Comparison of ENCODE assay signal across 33 mouse cellular contexts in the genomic region with DNA sequence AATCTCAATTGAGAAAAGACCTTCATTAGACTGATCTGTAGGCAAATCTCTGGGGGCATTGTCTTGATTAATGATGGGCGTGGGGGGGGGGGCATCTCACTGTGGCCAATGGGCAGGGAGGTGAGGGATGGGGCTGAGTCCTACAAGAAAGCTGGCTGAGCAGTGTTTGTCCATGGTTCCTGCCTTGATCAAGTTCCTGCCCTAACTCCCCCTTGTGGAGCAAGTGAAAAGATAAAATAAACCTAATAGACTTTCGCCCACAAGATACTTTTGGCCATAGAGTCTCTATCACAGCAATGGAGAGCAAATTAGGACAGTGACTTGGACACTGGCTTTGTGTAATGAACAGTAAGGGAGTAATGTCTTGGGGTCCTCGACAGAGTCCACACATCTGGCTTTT. TPM values are rescaled to one million over a fixed set of nuclear protein-coding genes. Genes with fewer than 3 reads are reported as not detected.
A peak's percentile ranks its signal among the peaks of the same experiment; 100 is the strongest.
DNase-seq lines count a peak whose midpoint lies in the region; ATAC-seq and TF ChIP-seq lines count a peak whose summit lies in the region.
"Had no signal": no experiment of that assay in that cellular context is flagged by ENCODE, and none has a peak within 500 bp of the region (broad histone marks: within the 10 kb centered on the region; RNA-seq: fewer than 3 reads in every experiment).

No protein-coding gene starts in this region.

- no peak overlapping the region for H3K27ac ChIP-seq in heart, adult 2 months
- H3K27ac ChIP-seq in lung, embryonic 14.5 days (ENCODE audit: low read depth), result no peak overlapping the region
- no peak overlapping the region for H3K27ac ChIP-seq in ES-E14 (ENCODE audit: insufficient read depth, low read depth, low read length, poor library complexity, severe bottlenecking)
- H3K27ac ChIP-seq: embryonic facial prominence, embryonic 10.5 days; heart, embryonic 10.5 days; limb, embryonic 13.5 days; liver, embryonic 12.5 days; neural tube, embryonic 15.5 days had no signal

- H3K9ac ChIP-seq in heart, adult 2 months (ENCODE audit: low read depth, low read length), result no peak overlapping the region
- no peak overlapping the region for H3K9ac ChIP-seq in lung, embryonic 14.5 days
- no peak overlapping the region for H3K9ac ChIP-seq in ES-E14 (ENCODE audit: insufficient read depth, low read depth, low read length, poor library complexity, severe bottlenecking)
- H3K9ac ChIP-seq: limb, embryonic 13.5 days; liver, embryonic 12.5 days; neural tube, embryonic 15.5 days had no signal

- H3K4me1 ChIP-seq in heart, adult 2 months (ENCODE audit: control insufficient read depth, insufficient read depth, low read length), result peaks cover 6% of the 10 kb centered on the region
- H3K4me1 ChIP-seq in lung, embryonic 14.5 days (ENCODE audit: insufficient read depth), result peaks cover 3% of the 10 kb centered on the region; the same call in 1 of the 2 replicates
- H3K4me1 ChIP-seq in ES-E14 (ENCODE audit: control insufficient read depth in 2 of 2, insufficient read depth in 2 of 2, low read length in 2 of 2, poor library complexity in 1 of 2), result peaks cover 0 to 2% of the 10 kb centered on the region in 2 experiments; a peak in 1 of 4 replicates
- H3K4me1 ChIP-seq: heart, embryonic 10.5 days; limb, embryonic 13.5 days; liver, embryonic 12.5 days; neural tube, embryonic 15.5 days had no signal

- H3K4me3 ChIP-seq in heart, adult 2 months, result no peak overlapping the region
- H3K4me3 ChIP-seq in lung, embryonic 14.5 days (ENCODE audit: low read depth, low read length), result no peak overlapping the region
- no peak overlapping the region for H3K4me3 ChIP-seq in ES-E14 (ENCODE audit: insufficient read depth in 1 of 2, low read depth in 1 of 2, low read length in 2 of 2, poor library complexity in 1 of 2, severe bottlenecking in 1 of 2)
- H3K4me3 ChIP-seq: embryonic facial prominence, embryonic 10.5 days; heart, embryonic 10.5 days; limb, embryonic 13.5 days; liver, embryonic 12.5 days; neural tube, embryonic 15.5 days had no signal

- DNase-seq in heart, adult 2 months, result no peak
- DNase-seq in heart, postnatal 10 days, result no peak
- DNase-seq in lung, embryonic 14.5 days, result no peak
- DNase-seq in lung, postnatal 25 days (ENCODE audit: low spot score), result no peak
- peak; percentile 16 for DNase-seq in ES-E14 (ENCODE audit: low read depth, low spot score)
- peak; percentile 24 for DNase-seq in embryo, embryonic 10.5 days (ENCODE audit: low spot score)
- DNase-seq in right cerebral cortex, adult 2 months (ENCODE audit: low spot score in 2 of 2), result no peak
- DNase-seq: adrenal gland, adult 2 months; B cell, adult 2 months; cerebellum, adult 2 months; cerebellum, postnatal 25 days; gastrocnemius, postnatal 36 days; kidney, adult 11 months; kidney, postnatal 10 days; lung, adult 18-20 months; lung, postnatal 36 days; right cerebral cortex, adult 18-20 months; thymus, adult 2 months had no signal

- TF ChIP-seq CTCF in heart, adult 2 months (IDR thresholded peaks at IDR 0.05), result peak; percentile 42
- TF ChIP-seq CTCF in lung, embryonic 14.5 days (IDR thresholded peaks at IDR 0.05; ENCODE audit: low read depth), result peak; percentile 38

- ATAC-seq in lung, embryonic 14.5 days (ENCODE audit: insufficient read depth), result no peak
- ATAC-seq: forebrain, embryonic 16.5 days; hindbrain, embryonic 16.5 days; liver, embryonic 12.5 days had no signal

- no peaks in the 10 kb centered on the region for H3K27me3 ChIP-seq in heart, adult 2 months (ENCODE audit: control insufficient read depth, insufficient read depth, low read length)
- no peaks in the 10 kb centered on the region for H3K27me3 ChIP-seq in lung, embryonic 14.5 days (ENCODE audit: insufficient read depth, low read length)
- H3K27me3 ChIP-seq: CH12.LX; liver, embryonic 12.5 days; neural tube, embryonic 15.5 days had no signal

- no peak for TF ChIP-seq EP300 in heart, adult 2 months (IDR thresholded peaks at IDR 0.05; ENCODE audit: insufficient read depth, low read depth, low read length)

- no peaks in the 10 kb centered on the region for H3K9me3 ChIP-seq in lung, embryonic 14.5 days (ENCODE audit: low read depth, low read length)
- H3K9me3 ChIP-seq in ES-E14 (ENCODE audit: control insufficient read depth, insufficient read depth, low read depth, low read length), result no peaks in the 10 kb centered on the region
- H3K9me3 ChIP-seq: embryonic facial prominence, embryonic 10.5 days; heart, embryonic 10.5 days; limb, embryonic 13.5 days; liver, embryonic 12.5 days; neural tube, embryonic 15.5 days had no signal

- intact Hi-C loops in heart, adult 2 months (cut with DNase I), result no loop called here
- intact Hi-C loops in heart, postnatal 10 days (cut with DNase I), result no loop called here

- no peak overlapping the region for H3K4me2 ChIP-seq in lung, embryonic 14.5 days
- H3K4me2 ChIP-seq: limb, embryonic 13.5 days; liver, embryonic 12.5 days; neural tube, embryonic 15.5 days had no signal

- no peak for TF ChIP-seq POLR2A in heart, adult 2 months (IDR thresholded peaks at IDR 0.05; ENCODE audit: insufficient read depth, low read depth, low read length)

- WGBS in heart, adult 2 months, result 73% methylated on average over 3 of the region's 3 CpGs
- 69% methylated on average over 3 of the region's 3 CpGs for WGBS in lung, embryonic 14.5 days

- H3K36me3 ChIP-seq in heart, adult 2 months (ENCODE audit: control insufficient read depth, insufficient read depth, low read length), result no peaks in the 10 kb centered on the region
- no peaks in the 10 kb centered on the region for H3K36me3 ChIP-seq in lung, embryonic 14.5 days (ENCODE audit: insufficient read depth)
- H3K36me3 ChIP-seq in ES-E14 (ENCODE audit: control insufficient read depth, insufficient read depth, low read length, poor library complexity, severe bottlenecking), result no peaks in the 10 kb centered on the region
- H3K36me3 ChIP-seq: embryonic facial prominence, embryonic 10.5 days; heart, embryonic 10.5 days; limb, embryonic 13.5 days; liver, embryonic 12.5 days; neural tube, embryonic 15.5 days had no signal

- in situ Hi-C loops in ES-E14 (cut with MboI; ENCODE audit: low sequenced_read_pairs in 2 of 2, unreplicated experiment in 2 of 2), result no loop called here

- no peaks in the 10 kb centered on the region for H3K79me2 ChIP-seq in heart, adult 2 months (replicated peaks; ENCODE audit: control insufficient read depth, insufficient read depth, low read length)

TF ChIP-seq in ES-E14, 5 proteins besides CTCF, POLR2A, EP300 and RAD21:
- no peak for TF ChIP-seq ZNF384 (IDR thresholded peaks at IDR 0.05; ENCODE audit: low read depth, low read length)
- TF ChIP-seq MAFK (IDR thresholded peaks at IDR 0.05; ENCODE audit: insufficient read depth, low read depth, low read length), result no peak
- TF ChIP-seq HCFC1 (IDR thresholded peaks at IDR 0.05; ENCODE audit: borderline replicate concordance, insufficient read depth, low read length), result no peak
- no peak for TF ChIP-seq ZC3H11A (IDR thresholded peaks at IDR 0.05; ENCODE audit: borderline replicate concordance, low read depth, low read length)
- no peak for TF ChIP-seq CHD2 (IDR thresholded peaks at IDR 0.05; ENCODE audit: low read depth, low read length)

RNA-seq across cellular contexts. Expression of gene Lrrc30, which starts 3.8 kb away (rescaled TPM):
- under 1 TPM; 0.37 to 0.41 TPM for total RNA-seq in heart, adult 2 months (2021)
- polyA plus RNA-seq in heart, adult 2 months (2012; rRNA removed), result 0.25 and 0.73 TPM in 2 replicates
- total RNA-seq in heart, postnatal 10 days (2021), result under 1 TPM in 1 of 2 experiments, not detected in 1; 0.15 TPM
- polyA plus RNA-seq in lung, embryonic 14.5 days (2014; fragmentation: Nextera tagmentation; extraction: Ambion mirVana), result not detected in 2 replicates
- not detected in 2 replicates for total RNA-seq in ES-E14 (2012; rRNA removed)
- total RNA-seq: CH12.LX; hematopoietic stem cell, adult 5-6 weeks; layer of hippocampus, adult 18-20 months; layer of hippocampus, postnatal 25 days; left cerebral cortex, postnatal 25 days; megakaryocyte-erythroid progenitor cell, adult 5-6 weeks had no signal
- polyA plus RNA-seq: cerebellum, adult 2 months; forebrain, embryonic 16.5 days; heart, embryonic 16.5 days; hindbrain, embryonic 16.5 days; liver, embryonic 12.5 days; small intestine, adult 2 months; thymus, adult 2 months had no signal

Comparison
In these comparisons a context has a peak if more than half of its experiments do, and no peak if none do; other contexts are left out.
1. DNase-seq: peak in ES-E14 (single experiment) and embryo, embryonic 10.5 days (single experiment); none in heart, adult 2 months (0 of 2), heart, postnatal 10 days (0 of 2), lung, embryonic 14.5 days (single experiment), lung, postnatal 25 days (single experiment) and right cerebral cortex, adult 2 months (0 of 2).